Mouse (Mus musculus): ENCODE measurements at regions not wholly inside any gene's neighbourhood (a gene's known extent, or its start where the extent isn't known, plus 50 kb on each side); places are given as distances from the start of the nearest gene placed in this dataset.

DNA sequence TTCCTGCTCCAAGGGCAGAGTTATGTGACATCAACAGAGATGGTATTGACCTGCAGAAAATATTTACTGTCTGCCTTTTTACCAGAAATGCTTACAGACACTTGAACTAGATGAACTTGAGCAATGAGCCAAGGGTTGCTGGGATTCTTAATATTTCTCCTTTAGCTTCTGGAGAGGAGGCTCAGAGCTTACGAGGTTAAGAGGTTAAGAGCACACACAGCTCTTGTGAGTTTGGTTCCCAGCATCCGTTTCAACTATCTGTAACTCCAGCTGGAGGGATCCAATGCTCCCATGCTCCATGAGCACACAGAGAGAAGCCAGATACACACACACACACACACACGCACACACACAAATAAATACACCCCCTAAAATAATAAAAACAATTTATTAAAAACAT, 114.7 kb upstream of the Fn1 start:
- no peak for DNase-seq (ENCODE audit: low spot score in 2 of 2)

DNA sequence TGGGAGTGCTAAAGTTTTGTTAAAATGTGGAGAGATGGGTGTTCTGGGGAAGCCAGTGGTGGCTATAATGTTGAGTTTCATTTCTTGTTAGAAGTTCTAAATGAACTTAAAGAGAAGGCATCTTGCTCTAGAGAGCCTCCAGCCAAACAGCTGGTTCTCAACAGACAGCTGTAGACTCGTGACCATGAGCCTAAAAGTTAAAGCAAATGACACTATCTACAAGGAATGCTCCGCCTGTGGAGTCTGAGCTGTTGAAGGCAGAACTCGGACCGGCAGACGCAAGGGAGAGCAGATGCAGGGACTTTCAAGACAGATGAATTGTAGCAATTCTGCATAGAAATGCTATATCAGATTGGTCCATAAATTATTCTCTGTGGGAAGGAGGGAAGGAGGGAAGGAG, 114.1 kb upstream of the Fn1 start:
- DNase-seq (ENCODE audit: low spot score in 2 of 2): no peak

DNA sequence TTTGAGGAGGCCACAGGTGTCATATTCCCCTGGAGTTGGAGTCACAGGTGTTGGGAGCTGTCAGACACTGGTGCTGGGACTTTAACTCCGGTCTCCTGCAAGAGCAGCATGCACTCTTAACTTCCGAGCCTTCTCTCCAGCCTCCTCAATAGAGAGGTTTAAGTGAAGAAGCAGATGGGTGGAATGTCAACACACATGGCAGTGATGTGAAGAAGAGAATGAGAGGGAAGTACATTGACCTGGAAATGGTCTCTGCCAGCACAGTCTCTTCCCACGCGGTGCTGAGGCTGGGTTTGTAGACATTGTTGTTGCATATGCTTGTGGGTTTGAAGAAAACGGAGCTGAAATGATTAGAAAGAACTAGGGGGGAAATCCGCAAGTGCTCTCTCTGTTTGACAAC, 112.0 kb upstream of the Fn1 start:
- DNase-seq (ENCODE audit: low spot score in 2 of 2): no peak

DNA sequence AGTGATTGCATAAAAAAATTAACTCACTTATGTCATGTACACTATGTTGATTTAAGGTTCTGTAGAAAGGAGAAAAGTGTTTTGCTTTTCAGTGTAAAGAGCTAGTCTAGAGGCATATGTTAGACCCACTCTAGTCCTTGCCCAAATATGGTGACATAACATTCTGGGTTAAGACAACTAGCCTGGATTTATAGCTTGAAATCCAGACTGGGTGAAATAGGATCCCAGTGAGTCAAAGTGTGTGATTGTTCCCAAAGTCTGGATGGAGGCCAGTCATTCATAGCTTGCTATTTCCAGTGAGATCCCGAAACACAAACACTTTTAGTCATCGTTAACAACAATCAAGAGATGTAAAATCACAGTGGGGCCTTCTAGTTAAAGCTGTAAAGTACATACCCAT, 110.5 kb upstream of the Fn1 start:
- no peak for DNase-seq (ENCODE audit: low spot score in 2 of 2)

DNA sequence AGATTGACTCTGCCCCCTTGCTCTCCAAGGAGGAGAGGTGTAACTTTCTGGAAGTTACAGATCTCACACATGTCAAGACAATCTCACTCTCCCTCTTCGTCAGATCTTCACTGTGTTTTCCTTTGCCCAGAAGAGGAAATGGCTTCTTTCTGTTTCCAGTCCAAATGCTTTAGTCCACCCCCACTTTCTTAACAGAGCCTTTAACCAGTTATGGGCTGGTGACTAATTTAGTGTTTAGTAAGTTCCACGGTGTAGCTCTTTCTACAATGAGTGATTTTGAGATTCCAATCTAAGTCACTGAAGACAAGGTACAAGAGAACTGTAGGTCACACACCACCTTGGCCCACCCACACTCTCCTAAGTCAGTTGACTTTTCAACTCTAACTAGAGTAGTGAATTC, 107.3 kb upstream of the Fn1 start:
- no peak for DNase-seq (ENCODE audit: low spot score in 2 of 2)

DNA sequence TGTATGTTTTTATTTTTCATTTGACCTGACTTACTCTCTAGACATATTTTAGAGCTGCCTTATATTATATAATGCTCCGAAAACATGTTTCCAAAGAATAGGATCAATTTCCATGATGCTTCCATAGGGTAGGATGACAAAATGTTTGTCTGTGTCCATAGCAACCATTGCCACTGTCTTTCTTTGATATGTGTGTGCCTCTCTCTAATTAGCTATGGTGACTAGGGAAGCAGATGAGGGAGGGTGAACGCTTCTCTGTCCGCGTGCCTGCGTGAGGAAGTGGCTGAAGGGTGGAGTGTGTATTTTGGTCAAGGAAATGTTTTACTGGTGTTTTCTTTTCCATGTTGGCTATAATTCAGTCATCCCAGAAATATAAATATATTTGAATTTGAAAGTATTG, 104.2 kb upstream of the Fn1 start:
- DNase-seq (ENCODE audit: low spot score in 2 of 2): no peak

DNA sequence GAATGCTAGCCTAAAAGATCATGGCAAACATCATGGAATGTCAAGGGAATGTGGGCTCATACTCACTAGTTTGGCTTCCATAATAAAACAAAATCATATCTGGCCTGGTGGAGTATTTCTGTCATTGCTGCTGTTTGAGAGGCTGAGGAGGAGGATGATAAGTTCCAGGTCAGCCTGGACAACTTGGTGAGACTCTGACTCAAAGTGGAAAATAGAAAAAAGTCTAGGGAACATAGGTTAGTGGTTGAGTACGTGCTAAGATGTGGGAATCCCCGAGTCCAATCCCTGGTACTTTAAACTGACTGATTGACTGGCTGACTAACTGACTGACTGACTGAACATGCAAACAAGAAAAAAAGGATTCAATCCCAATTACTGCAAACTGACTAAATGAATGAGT, 103.2 kb upstream of the Fn1 start:
- DNase-seq (ENCODE audit: low spot score in 2 of 2): no peak

DNA sequence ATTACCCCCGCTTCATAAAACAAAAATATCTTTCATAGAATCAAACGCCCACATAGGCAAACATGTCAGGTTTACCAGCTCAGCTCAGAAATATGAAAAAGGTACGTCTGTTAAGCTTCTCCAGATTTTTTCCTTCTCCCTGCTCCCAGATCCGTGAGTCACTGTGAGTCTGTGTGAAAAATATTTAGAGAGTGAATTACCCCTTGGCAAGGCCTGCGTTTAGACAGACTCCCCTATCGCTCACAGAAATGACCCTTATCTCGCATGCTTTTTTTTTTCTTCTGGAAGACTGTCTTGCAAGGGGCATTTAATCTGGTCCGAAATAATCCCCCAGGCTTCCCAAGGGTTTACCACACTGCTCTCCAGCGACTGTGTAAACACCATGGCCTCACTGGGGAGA, 102.4 kb upstream of the Fn1 start:
- no peak for DNase-seq (ENCODE audit: low spot score in 2 of 2)

DNA sequence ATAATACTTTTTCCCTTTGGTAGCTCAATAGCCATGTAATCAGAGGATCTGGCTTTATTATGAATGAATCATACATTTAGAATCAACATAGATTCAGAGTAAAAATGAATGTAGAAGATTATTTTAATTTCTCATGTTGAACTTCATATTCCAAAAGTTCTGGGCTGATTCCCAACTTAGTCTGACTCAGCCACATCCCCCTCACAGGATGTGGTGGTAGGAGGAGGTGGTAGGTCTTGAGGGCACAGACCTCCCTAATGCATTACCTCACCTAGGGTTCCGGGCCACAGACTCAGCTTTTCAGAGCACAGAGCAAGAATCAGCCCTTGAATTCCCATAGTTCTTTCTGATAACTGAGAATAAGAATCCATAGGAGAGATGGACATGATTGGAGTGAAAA, 99.4 kb upstream of the Fn1 start:
- no peak for DNase-seq (ENCODE audit: low spot score in 2 of 2)

DNA sequence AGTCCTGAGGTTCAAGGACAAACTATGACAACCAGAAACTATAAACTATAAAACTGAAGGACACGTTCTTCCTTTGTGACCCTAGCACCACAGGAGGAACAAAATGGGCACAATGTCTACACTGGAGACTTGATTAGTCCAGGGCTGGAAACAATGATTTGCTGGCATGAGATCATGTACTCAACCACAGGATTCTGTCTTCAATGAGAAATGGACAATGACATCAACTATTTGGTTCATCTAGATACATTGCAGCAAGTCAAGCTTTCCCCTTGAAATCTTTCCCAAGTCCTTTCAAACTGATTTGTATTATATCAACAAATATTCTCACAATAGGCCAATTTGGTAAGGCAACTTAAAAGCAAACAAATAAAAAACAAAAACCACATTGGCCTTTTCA, 98.6 kb upstream of the Fn1 start:
- no peak for DNase-seq (ENCODE audit: low spot score in 2 of 2)

DNA sequence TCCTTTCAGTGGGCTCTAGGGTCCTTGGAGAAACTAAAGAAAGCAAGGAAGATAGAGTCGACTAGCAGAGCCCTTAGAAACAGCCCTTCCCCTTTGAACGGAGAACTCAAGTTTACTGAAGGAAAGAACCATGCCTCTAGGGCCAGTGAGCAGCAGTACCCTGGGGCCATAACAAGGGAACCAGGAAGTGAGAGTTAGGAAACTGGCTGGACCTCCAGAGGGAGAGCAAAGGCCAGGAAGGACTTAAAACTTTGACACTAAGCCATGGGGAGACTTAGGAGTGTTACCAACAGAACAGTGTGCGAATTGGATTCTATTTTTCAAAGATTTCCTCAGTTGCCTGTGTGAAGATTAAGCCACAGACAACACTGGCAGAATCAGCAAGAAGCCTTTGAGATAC, 82.6 kb upstream of the Fn1 start:
- no peak for DNase-seq (ENCODE audit: low spot score in 2 of 2)

DNA sequence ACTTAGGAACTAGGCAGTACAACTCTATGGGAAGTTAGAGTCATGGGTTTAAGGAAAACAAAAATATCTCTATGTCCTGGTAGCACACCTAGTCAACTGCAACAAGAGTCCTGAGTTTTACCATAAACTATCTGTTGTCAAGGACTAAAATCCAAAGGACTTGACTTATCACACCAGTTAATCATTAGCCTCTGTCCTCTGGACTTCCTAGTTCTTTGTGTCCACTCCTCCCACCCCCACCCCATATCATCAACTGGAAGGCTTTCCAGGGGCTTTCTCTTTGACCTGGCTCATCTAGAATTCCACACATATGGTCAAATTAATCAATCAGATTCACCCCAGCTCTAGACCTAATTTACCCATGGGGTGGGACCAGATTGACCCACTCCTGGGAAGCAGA, 78.6 kb upstream of the Fn1 start:
- no peak for DNase-seq (ENCODE audit: low spot score in 2 of 2)

DNA sequence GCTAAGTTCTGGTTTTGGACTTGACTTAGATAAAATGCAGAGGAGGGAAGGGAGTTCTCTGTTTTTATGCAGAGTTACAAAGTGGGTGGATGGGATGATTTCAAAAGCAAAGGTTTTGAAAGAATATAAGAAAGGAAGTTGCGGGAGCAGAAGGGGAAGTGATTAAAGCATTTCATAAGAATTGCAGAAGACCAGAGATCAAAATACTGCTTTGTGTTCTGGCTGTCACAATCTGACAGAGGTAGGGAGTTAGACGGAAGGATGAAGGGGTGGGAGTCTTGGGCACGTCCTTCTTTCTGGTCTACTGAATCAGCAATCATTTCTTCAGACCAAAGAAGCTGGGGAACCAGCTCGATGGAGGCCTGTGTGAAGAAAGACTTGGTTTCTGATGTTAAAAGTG, 78.0 kb upstream of the Fn1 start:
- DNase-seq (ENCODE audit: low spot score in 2 of 2): no peak

DNA sequence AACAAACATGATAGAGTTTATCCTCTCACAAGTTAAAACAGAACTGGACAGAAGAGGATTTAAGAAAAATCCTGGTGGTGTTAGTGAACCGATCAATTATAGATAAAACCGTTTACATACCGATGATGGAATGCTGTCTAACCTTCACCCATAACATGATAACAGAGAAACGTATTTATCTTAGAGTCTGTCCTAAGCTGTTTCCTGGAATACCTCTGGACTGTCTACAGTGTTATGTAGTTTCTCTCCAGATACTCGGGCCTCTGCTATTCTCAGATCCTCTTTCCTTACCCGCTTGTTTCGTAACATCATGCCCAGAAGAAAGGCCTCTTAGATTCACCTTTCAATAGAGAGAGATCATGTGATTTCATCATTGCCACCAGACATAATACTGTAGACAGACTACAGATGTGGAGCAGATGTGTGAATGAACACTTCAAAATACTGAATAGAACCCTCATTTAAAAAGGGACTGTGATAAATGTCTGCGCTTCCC, 75.9 kb upstream of the Fn1 start:
- no peak for DNase-seq (ENCODE audit: low spot score in 2 of 2)

DNA sequence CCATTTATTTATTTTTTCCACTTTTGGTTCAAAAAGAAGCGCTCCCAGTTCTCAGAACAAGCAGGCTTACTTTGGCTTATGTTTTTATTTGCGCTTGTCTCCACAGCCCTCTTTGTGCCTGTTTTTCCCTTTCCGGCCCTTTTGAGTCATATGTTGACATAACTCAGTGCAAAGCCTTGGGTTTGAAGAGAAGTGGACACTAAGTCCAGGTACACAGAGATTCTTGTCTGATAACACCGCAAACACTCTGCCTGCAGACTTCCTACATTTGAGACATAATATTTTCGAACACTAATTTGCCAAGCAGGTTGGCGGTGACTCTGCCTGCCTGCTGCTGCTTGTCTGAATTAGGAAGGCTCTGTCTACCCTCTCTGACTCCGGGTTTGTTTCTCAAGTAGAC, 70.8 kb upstream of the Fn1 start:
- DNase-seq (ENCODE audit: low spot score in 2 of 2): no peak

DNA sequence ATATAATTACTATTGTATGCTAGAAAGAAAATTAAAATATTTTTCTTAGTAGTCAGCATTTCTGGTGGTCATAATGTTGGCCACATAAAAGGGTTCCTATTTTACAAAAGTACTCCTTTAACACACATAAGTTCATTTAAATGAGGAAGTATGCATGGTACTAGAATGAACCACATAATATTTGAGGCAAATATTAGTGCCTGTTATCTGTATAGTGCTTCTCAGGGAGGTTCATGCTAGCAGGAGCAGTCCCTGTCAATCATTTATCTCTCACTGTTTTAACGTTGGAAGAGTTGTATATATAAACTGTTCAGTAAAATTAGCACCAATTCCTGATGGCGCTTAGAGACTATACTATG, 70.0 kb upstream of the Fn1 start:
- DNase-seq (ENCODE audit: low spot score in 2 of 2): no peak

DNA sequence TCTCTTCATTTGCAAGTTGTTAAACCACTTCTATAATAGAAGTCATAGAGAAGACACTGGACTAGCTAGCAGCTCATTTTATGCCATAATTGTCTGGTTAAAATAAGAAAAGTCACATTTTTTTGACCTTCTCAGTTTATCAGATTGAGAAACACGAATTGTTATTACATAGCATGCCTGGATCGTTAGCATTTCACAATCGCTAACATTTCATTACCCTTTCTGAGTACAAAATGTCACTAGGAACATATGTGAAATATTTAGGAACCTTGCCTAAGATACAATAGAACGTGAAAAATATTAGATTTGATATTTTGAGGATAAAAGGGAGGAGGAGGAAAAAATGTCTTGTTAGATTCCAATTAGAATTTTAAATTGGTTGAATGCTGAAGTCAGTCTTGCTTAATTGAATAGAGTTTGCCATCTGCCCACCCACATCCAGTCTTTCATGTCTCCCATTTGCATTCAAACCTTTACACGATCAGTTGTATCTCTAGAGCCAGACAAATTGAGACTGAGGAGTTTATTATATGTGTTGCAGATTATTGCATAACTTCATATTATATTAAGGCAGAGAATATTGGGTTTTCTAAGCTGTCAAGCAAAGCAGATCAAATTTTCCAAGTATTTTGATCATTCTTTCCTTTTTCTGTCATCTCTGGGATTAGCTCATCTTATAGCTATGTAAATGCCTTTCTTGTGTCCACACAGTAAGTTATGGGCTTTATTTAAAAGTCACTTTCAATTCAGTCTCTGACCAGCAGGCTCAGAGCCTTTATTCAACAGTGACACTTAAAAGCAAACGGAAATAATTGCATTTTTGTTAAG, 69.4 kb upstream of the Fn1 start:
- DNase-seq (ENCODE audit: low spot score in 2 of 2): no peak

Data from spleen, postnatal 14 days (tissue).